Mouse (Mus musculus) kidney, adult 18-20 months (tissue): ENCODE measurements around the gene Bhlhe40.

Source experiments
- DNase-seq: peaks from one replicate; pipeline ENCODE4 v3.0.0; 2021

Gene Bhlhe40

DNA sequence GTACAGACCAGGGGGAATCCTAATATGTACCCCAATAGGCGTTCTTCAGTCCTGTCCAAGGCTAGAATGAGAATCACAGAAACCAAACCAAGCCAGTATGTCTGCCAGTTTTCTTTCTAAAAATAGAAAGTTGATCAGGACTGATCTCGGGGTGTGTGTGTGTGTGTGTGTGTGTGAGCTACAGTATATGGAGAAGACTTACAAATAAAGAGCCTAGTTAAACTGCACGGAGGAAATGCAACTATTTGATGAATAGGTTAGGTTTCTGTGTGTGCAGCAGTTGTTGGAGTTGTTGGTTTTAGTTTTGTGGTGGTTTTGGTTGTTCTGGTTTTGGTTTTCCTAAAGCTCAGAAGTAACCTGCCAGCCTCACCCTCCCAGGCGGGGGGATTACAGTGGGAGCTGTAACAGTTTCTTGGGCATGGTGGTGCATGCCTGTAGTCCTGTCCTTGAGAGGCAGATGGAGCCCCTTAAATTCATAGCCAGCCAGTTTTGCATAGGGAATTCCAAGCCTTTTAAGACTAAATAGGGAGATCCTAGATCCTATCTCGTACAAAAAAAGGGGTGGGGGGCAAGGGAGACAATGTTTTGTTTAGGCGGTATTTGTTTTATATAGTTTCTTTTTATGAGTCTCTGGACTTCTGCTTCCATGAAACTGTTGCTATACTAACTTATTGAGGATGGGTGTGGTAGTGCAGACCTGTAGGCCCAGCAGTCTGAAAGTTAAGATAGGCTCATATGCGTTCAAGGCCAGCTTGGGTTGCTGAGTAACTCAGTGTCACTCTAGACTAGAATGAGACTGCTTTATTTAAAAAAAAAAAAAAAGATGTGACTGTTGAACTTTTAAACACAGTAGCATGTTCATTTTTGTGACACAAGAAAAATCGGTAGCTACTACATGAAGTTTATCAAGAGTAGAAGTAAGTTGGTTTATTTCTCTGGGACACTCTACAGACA is 3.1 kb downstream of the Bhlhe40 start:
- no peak for DNase-seq

DNA sequence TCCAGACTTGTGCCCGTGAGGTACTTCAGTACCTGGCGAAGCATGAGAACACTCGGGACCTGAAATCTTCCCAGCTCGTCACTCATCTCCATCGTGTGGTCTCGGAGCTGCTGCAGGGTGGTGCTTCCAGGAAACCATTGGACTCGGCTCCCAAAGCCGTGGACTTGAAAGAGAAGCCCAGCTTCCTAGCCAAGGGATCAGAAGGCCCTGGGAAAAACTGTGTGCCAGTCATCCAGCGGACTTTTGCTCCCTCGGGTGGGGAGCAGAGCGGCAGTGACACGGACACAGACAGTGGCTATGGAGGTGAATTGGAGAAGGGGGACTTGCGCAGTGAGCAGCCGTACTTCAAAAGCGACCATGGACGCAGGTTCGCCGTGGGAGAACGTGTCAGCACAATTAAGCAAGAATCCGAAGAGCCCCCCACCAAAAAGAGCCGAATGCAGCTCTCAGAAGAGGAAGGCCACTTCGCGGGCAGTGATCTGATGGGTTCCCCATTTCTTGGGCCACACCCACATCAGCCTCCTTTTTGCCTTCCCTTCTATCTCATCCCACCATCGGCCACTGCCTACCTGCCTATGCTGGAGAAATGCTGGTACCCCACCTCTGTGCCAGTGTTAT is 4.2 kb downstream of the Bhlhe40 start:
- peak; percentile 37 for DNase-seq

DNA sequence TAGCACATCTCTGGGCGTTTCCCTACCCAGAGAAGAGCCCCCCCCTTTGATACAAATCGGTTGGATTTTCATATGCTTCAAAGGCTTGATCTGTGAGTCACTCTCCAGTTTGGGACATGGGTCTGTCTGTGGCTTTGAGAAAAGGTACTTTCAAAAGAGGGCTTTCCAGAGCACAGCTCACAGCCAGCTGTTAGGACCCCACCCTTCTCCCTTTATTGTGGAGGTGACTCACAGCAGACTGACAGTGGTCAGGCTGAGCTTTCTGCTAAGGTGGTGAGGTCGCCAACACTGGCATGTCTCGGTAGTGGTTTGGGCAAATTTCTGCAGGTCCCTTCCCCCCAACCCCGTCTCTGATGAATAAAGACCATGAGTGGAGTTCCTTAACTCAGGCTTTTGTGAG is 5.2 kb downstream of the Bhlhe40 start:
- no peak for DNase-seq

DNA sequence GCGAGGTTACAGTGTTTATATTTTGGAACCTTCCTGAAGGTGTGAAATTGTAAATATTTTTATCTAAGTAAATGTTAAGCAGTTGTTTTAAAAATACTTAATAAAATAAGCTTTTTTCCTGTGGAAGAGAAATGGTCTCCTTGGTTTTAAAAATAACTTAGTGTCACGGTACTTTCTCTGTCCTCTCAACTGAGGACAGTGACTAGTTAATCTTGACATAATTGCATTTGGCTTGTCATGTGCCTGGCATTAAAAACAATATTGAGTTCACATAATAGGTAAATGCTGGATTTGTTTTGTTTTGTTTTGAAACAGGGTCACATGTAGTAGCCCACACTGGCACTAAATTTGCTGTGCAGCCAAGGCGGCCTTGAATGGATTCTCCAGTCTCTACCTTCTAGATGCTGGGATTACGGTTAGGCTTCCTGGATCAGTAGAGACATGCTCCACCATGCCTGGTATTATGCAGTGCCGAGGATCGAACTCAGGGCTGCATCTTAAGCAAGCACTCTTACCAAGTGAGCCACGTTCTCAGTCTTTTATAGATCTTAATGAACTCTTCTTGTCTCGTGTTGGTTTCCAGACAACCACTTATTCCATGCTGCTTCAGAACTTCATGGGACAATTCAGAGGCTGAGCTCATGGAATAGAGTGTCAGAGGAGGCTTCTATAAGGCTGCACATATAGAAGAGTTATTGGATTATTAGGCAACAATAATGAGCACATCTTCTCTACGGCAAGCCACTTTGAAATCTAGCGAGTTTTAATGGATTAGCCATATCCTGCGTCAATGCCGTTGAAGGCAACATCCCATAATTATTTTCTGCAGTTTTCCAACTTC is 6.4 kb downstream of the Bhlhe40 start:
- DNase-seq: no peak

DNA sequence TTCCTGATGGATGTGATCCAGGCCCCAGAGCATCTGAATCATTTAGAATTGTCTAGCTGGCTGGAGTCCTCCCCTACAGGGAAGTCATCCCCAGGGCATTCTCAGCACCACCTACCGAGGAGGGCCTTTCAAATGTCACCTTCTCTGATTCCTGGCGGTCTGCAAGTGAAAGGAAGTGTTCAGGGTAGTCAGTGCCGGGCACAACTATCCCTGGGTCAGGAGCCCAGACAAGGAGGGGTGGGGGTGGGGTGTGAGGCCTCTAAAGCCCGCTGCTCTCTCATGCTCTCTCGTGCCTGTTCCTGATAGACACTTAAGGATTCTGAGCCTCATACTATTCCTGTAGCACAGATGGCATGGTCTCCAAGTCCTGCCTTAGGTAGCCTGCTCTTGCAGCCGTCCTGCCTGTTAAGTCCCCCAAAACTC is 7.2 kb downstream of the Bhlhe40 start:
- peak; percentile 55 for DNase-seq

DNA sequence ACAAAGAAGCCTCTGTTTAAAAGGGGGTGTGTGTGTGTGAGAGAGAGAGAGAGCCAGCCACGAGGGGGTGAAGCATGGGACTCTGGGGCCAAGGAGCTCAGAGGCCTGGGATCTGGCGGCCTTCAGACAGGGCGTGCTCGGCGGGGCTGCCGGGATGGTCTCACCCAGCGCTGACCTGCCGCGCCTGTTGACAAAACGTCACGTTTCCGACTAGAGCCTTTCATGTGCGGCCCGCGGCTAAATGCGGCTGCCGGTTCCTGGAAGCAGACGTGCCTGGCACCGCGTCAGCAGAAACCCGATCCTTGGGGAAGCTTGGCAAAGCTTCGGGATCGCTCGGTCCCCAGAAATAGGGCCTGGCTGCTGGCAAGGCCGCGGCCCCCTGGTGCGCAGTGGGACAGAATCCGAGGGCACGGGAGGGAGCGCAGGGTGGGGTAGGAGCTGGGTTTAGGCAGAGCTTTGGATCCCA is 7.9 kb downstream of the Bhlhe40 start:
- DNase-seq: peak; percentile 90

GRCm38 (mm10) chr6:108670276-108670675 is 9.8 kb downstream of the Bhlhe40 start:
- no peak for DNase-seq

- no peak for DNase-seq
Observed at GRCm38 (mm10) chr6:108670821-108671220, 10.4 kb downstream of the Bhlhe40 start.

- no peak for DNase-seq
Observed at GRCm38 (mm10) chr6:108672094-108672493, 11.7 kb downstream of the Bhlhe40 start.

DNA sequence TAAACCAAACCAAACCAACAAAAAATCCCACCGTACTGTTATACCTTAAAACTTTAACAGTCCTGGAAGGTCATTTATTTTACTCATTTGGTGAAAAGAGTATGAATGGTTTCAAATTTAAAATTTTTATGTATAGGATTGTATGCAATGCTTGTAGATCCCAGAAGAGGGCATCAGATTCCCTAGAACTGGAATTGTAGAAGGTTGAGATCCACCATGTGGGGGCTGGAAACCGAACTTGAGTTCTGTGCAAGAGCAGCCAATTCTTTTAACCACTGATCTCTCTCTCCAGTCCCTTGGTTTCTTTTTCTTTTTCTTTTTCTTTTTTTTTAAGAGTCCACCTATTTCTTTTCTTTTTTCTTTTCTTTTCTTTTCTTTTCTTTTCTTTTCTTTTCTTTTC is 13.8 kb downstream of the Bhlhe40 start:
- no peak for DNase-seq

- DNase-seq: no peak
Observed at GRCm38 (mm10) chr6:108676783-108677340, 16.4 kb downstream of the Bhlhe40 start.

DNA sequence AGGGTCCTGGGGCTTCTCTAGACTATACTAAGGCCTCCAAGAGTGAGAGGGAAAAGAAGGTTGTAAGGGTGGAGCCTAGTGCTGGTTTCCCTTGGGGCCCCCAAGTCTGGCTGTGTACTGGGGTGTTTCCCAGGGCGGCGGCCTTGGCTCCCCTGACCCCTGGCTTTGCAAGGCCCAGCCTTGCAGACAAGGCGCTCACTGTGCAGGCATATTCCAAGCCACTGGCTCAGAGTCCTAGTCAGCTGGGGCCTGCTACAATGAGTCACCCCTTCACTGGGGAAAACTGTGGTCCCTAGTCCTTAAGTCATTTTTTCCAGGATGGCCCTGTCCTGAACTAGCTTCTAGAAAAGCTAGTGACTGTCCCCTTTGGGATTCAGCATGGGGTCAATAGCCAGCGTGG is 17.3 kb downstream of the Bhlhe40 start:
- DNase-seq: no peak

- DNase-seq: no peak
Observed at GRCm38 (mm10) chr6:108678227-108678626, 17.8 kb downstream of the Bhlhe40 start.

DNA sequence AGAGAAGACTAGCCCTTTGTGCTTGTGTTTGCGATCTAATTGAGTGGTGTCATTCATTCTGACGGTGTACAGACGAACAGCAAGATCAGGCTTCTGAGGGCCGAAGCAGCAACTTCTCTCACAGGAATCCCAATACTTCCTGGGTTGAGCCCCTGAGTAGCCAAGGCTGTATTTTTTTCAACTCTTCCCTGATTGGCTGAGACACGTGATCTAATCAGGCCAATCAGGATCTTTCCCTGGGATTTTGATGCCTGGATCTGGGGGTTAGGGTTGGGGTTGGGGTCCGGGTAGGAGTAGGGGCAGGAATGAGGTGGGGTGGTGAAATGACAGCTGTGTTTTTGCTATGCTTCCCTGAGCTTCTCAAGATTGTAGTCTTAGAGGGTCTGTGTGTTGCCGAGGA is 20.1 kb downstream of the Bhlhe40 start:
- no peak for DNase-seq

GRCm38 (mm10) chr6:108681084-108681483 is 20.7 kb downstream of the Bhlhe40 start:
- DNase-seq: no peak

DNA sequence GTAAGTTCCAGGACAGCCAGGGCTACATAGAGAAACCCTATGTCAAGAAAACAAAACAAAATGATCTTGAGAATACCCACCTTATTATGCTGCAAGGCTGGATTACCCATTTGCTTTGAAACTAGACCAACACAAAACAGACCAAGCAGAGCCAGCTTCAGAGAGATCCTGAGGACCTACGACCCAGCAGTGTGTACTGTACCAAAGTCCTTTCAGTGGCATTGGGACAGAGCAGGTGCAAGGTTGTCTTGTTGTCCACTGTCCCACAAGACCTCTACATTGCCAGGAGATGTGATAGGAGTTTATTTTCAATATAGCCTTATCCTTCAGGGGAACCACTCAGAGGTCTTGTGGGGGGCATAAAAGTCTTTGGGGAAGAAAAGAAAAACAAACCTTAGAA is 22.7 kb downstream of the Bhlhe40 start:
- no peak for DNase-seq

DNA sequence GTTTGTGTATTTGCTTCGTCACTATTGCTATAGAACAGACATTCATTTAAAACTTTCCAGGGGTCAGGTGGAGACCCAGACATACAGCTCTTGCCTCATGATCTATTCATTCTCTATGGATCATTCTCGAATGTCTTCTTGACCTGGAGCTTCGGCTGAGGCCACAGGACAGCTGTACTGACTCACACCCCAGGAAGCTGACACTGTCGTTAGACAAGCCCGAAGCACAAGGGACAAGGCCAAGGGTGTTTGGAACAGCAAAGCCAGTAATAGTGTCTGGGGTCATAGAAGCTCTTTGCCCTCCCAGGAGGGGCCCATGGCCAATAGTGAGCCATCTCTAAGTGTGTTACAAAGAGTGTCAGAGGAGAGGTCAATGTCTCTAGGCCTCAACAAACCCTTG is 24.0 kb downstream of the Bhlhe40 start:
- DNase-seq: no peak

GRCm38 (mm10) chr6:108685758-108686355 is 25.4 kb downstream of the Bhlhe40 start:
- DNase-seq: no peak

DNA sequence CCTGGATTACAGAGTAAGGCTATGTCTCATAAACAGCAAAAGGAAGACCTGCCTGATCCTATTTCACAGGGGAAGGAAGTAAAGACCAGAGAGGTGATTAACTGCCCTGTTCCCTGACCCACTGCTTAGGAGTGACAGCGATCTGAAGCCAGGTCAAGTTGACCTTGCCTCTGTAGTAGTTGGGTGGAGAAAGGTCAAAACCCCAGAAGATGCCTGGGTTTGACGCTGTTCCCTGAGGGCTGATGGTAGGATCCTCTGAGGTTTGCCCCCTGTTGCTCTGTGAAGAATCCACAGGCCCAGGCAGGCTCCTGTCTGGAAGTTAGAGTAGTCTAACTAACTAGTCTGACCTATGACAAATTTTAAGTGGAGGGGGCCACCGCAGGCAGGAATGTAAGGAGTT is 26.5 kb downstream of the Bhlhe40 start:
- no peak for DNase-seq

DNA sequence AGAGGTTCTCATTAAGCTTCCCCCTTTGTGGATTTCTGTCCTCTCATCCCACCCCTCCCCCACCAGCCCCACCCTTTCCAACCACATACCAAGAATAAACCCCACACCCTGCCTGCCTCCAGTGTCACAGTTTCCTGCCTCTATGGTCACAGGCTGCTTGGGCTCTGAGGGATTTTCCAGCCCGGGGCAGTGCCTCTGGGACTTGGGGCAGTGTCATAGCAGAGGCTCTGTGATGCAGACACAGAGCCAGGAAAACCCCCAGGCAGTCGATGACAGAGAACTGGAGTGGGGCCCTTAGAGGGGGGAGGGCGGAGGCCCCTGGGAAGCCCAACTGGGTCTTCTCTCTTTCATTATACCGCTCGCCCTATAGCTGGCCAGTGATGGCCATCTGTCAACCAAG is 27.9 kb downstream of the Bhlhe40 start:
- no peak for DNase-seq

GRCm38 (mm10) chr6:108692986-108693385 is 32.6 kb downstream of the Bhlhe40 start:
- DNase-seq: no peak

DNA sequence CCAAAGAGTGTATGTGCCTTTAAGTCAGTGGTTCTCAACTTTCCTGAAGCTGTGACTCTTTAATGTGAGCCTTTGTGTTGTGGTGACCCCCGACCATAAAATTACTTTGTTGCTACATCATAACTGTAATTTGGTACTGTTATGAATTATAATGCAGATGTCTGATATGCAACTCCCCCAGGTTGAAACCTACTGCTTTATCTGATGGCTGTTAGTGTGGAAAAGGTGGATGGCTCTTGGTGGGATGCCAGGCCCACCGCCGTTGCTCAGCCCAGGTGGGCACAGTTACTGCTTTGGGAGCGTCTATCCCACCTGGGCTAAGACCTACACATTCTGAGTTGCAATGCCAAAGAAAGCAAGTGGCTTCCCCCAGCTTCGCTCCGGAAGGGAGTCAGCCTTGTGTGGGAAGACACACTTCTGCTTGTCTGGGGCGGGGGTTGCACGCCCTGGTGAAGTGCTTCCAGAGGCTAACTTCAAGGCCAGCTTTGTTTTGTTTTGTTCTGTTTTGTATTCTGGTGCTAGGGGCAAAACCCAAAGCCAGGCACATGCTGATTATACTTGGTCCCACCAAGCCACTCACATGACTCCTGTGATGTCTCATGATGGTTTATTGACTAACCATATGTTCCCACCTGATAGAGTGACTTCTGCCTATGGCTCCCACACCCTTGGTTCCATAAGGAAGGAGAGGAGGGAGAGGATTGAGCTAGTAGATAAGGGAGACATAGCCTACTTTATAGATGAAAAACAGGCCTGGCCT is 34.7 kb downstream of the Bhlhe40 start:
- no peak for DNase-seq
